Mouse (Mus musculus): ENCODE measurements around the gene Mmp20. TPM values are rescaled to one million over a fixed set of nuclear protein-coding genes. Genes with fewer than 3 reads are reported as not detected.

Gene Mmp20
- polyA plus RNA-seq, 1 experiment from 2014 or later = not detected

DNA sequence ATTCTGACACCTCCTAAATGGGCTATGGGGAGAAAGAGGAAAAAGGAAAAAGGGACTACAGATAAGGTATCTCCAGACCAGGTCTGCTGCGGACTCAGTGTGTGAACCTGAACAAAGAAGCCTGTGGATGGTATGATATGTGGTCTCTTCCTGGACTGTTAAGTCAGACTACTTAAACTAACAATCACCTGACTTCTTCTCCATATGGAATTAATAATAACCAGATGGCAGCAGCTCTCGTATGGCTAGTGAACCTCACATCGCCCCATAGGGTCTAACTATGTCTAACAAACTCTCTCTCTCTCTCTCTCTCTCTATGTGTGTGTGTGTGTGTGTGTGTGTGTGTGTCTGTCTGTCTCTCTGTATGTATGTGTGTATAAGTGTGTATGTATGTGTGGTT is 65.9 kb downstream of the Mmp20 start:
- H3K9ac ChIP-seq (ENCODE audit: low read length) = no peak overlapping the region
- no peaks in the 10 kb centered on the region for H3K4me1 ChIP-seq (ENCODE audit: control insufficient read depth in 2 of 2, insufficient read depth in 2 of 2, low read length in 2 of 2)
- no peak overlapping the region for H3K4me2 ChIP-seq (ENCODE audit: low read length)
- no peaks in the 10 kb centered on the region for H3K9me3 ChIP-seq (ENCODE audit: control insufficient read depth, low read length)
- H3K4me3 ChIP-seq (ENCODE audit: control insufficient read depth in 1 of 2, insufficient read depth in 1 of 2, low read depth in 1 of 2, low read length in 2 of 2) = no peak overlapping the region
- no peaks in the 10 kb centered on the region for H3K36me3 ChIP-seq (ENCODE audit: control insufficient read depth, insufficient read depth, low read length)
- 65% methylated on average over 3 of the region's 3 CpGs for WGBS
- no peak for ATAC-seq (ENCODE audit: insufficient number of reproducible peaks, insufficient read depth, low FRiP score, low read depth)
- no peaks in the 10 kb centered on the region for H3K27me3 ChIP-seq (ENCODE audit: control insufficient read depth, insufficient read depth, low read length)
- no peak overlapping the region for H3K27ac ChIP-seq (replicated peaks in 1 of 2; ENCODE audit: control insufficient read depth in 1 of 2, insufficient read depth in 1 of 2, low read depth in 2 of 2, low read length in 2 of 2)

DNA sequence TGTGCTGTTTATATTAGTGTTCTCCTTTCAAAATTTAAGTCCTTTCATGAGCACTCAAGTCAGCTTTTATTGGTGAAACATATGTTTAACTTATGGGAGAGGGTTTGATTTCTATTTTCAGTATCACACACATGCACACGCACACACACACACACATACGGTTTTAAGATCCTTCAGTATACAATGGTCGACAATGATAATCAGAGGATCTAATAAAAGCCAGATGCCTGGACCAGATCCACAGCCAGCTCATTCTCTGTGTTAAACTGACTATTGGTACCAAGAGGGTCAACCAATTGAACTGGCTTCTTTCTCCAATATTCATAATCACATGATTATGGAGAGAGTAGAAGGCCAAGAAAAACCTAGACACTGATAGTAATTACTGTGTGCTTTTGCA is 67.6 kb downstream of the Mmp20 start:
- no peak overlapping the region for H3K4me3 ChIP-seq (ENCODE audit: control insufficient read depth in 1 of 2, insufficient read depth in 1 of 2, low read depth in 1 of 2, low read length in 2 of 2)
- H3K4me1 ChIP-seq (ENCODE audit: control insufficient read depth in 2 of 2, insufficient read depth in 2 of 2, low read length in 2 of 2) = no peaks in the 10 kb centered on the region
- H3K36me3 ChIP-seq (ENCODE audit: control insufficient read depth, insufficient read depth, low read length) = no peaks in the 10 kb centered on the region
- H3K9me3 ChIP-seq (ENCODE audit: control insufficient read depth, low read length) = no peaks in the 10 kb centered on the region
- H3K4me2 ChIP-seq (ENCODE audit: low read length) = no peak overlapping the region
- no peak overlapping the region for H3K9ac ChIP-seq (ENCODE audit: low read length)
- H3K27ac ChIP-seq (replicated peaks in 1 of 2; ENCODE audit: control insufficient read depth in 1 of 2, insufficient read depth in 1 of 2, low read depth in 2 of 2, low read length in 2 of 2) = no peak overlapping the region
- WGBS = 85% methylated on average over 3 of the region's 3 CpGs
- no peaks in the 10 kb centered on the region for H3K27me3 ChIP-seq (ENCODE audit: control insufficient read depth, insufficient read depth, low read length)
- no peak for ATAC-seq (ENCODE audit: insufficient number of reproducible peaks, insufficient read depth, low FRiP score, low read depth)

DNA sequence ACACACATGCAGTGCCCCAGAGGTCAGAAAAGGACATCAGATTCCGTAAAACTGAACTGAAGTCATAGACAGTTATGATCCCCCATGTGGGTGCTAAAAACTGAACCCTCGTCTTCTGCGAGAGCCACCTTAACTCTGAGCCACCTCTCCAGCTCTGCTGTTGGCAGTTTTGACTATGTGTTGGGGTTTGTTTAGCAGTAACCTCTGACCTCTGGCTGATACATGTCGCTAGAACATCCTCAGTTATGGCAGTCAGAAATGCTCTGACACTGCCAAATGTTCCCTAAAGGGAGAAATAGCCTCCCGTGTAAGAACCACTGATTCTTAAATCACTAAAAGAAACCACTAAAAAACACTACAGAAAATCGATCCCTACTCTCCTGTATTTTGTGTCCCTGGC is 80.7 kb downstream of the Mmp20 start:
- H3K27me3 ChIP-seq (ENCODE audit: control insufficient read depth, insufficient read depth, low read length) = no peaks in the 10 kb centered on the region
- H3K36me3 ChIP-seq (ENCODE audit: control insufficient read depth, insufficient read depth, low read length) = no peaks in the 10 kb centered on the region
- no peak overlapping the region for H3K4me3 ChIP-seq (ENCODE audit: control insufficient read depth in 1 of 2, insufficient read depth in 1 of 2, low read depth in 1 of 2, low read length in 2 of 2)
- H3K27ac ChIP-seq (replicated peaks in 1 of 2; ENCODE audit: control insufficient read depth in 1 of 2, insufficient read depth in 1 of 2, low read depth in 2 of 2, low read length in 2 of 2) = no peak overlapping the region
- 73% methylated on average over 6 of the region's 6 CpGs for WGBS
- no peak overlapping the region for H3K9ac ChIP-seq (ENCODE audit: low read length)
- no peaks in the 10 kb centered on the region for H3K4me1 ChIP-seq (ENCODE audit: control insufficient read depth in 2 of 2, insufficient read depth in 2 of 2, low read length in 2 of 2)
- H3K9me3 ChIP-seq (ENCODE audit: control insufficient read depth, low read length) = no peaks in the 10 kb centered on the region
- no peak overlapping the region for H3K4me2 ChIP-seq (ENCODE audit: low read length)
- ATAC-seq (ENCODE audit: insufficient number of reproducible peaks, insufficient read depth, low FRiP score, low read depth) = no peak

GRCm38 (mm10) chr9:7711196-7711595 is 83.2 kb downstream of the Mmp20 start:
- Histone ChIP-seq H3K4me2 (ENCODE audit: low read length) (no peak overlapping the region), H3K9ac (ENCODE audit: low read length) (no peak overlapping the region), H3K4me1 (ENCODE audit: control insufficient read depth in 2 of 2, insufficient read depth in 2 of 2, low read length in 2 of 2) (no peaks in the 10 kb centered on the region), H3K4me3 (ENCODE audit: control insufficient read depth in 1 of 2, insufficient read depth in 1 of 2, low read depth in 1 of 2, low read length in 2 of 2) (no peak overlapping the region), H3K27ac (replicated peaks in 1 of 2; ENCODE audit: control insufficient read depth in 1 of 2, insufficient read depth in 1 of 2, low read depth in 2 of 2, low read length in 2 of 2) (no peak overlapping the region), H3K9me3 (ENCODE audit: control insufficient read depth, low read length) (no peaks in the 10 kb centered on the region), H3K27me3 (ENCODE audit: control insufficient read depth, insufficient read depth, low read length) (no peaks in the 10 kb centered on the region), H3K36me3 (ENCODE audit: control insufficient read depth, insufficient read depth, low read length) (no peaks in the 10 kb centered on the region)
- no peak for ATAC-seq (ENCODE audit: insufficient number of reproducible peaks, insufficient read depth, low FRiP score, low read depth)
- 71% methylated on average over 4 of the region's 4 CpGs for WGBS

GRCm38 (mm10) chr9:7714062-7714907 is 86.3 kb downstream of the Mmp20 start:
- WGBS = 35% methylated on average over 4 of the region's 4 CpGs
- no peaks in the 10 kb centered on the region for H3K36me3 ChIP-seq (ENCODE audit: control insufficient read depth, insufficient read depth, low read length)
- no peak overlapping the region for H3K27ac ChIP-seq (replicated peaks in 1 of 2; ENCODE audit: control insufficient read depth in 1 of 2, insufficient read depth in 1 of 2, low read depth in 2 of 2, low read length in 2 of 2)
- H3K4me3 ChIP-seq (ENCODE audit: control insufficient read depth in 1 of 2, insufficient read depth in 1 of 2, low read depth in 1 of 2, low read length in 2 of 2) = no peak overlapping the region
- no peak overlapping the region for H3K4me2 ChIP-seq (ENCODE audit: low read length)
- no peaks in the 10 kb centered on the region for H3K9me3 ChIP-seq (ENCODE audit: control insufficient read depth, low read length)
- no peak for ATAC-seq (ENCODE audit: insufficient number of reproducible peaks, insufficient read depth, low FRiP score, low read depth)
- H3K4me1 ChIP-seq (ENCODE audit: control insufficient read depth in 2 of 2, insufficient read depth in 2 of 2, low read length in 2 of 2) = no peaks in the 10 kb centered on the region
- H3K27me3 ChIP-seq (ENCODE audit: control insufficient read depth, insufficient read depth, low read length) = no peaks in the 10 kb centered on the region
- H3K9ac ChIP-seq (ENCODE audit: low read length) = no peak overlapping the region

DNA sequence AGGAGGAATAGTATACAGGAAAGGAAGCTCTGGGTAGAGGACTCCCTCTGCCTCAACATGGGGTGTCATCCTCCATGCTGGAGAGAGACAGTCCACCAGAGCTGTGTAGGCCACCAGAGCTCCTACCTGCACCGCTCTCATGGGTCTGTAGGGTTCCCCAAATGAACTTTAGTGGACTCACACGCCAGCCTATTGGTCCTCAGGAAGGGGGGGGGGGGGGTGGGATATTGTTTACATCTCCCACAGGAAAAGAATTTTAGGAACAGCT is 86.8 kb downstream of the Mmp20 start:
- Histone ChIP-seq H3K4me1 (ENCODE audit: control insufficient read depth in 2 of 2, insufficient read depth in 2 of 2, low read length in 2 of 2) (no peaks in the 10 kb centered on the region), H3K4me3 (ENCODE audit: control insufficient read depth in 1 of 2, insufficient read depth in 1 of 2, low read depth in 1 of 2, low read length in 2 of 2) (no peak overlapping the region), H3K4me2 (ENCODE audit: low read length) (no peak overlapping the region), H3K36me3 (ENCODE audit: control insufficient read depth, insufficient read depth, low read length) (no peaks in the 10 kb centered on the region), H3K9ac (ENCODE audit: low read length) (no peak overlapping the region), H3K27me3 (ENCODE audit: control insufficient read depth, insufficient read depth, low read length) (no peaks in the 10 kb centered on the region), H3K9me3 (ENCODE audit: control insufficient read depth, low read length) (no peaks in the 10 kb centered on the region), H3K27ac (replicated peaks in 1 of 2; ENCODE audit: control insufficient read depth in 1 of 2, insufficient read depth in 1 of 2, low read depth in 2 of 2, low read length in 2 of 2) (no peak overlapping the region)
- ATAC-seq (ENCODE audit: insufficient number of reproducible peaks, insufficient read depth, low FRiP score, low read depth) = no peak
- WGBS = 75% methylated on average over 2 of the region's 2 CpGs

GRCm38 (mm10) chr9:7721543-7721942 is 93.5 kb downstream of the Mmp20 start:
- no peaks in the 10 kb centered on the region for H3K27me3 ChIP-seq (ENCODE audit: control insufficient read depth, insufficient read depth, low read length)
- 71% methylated on average over 1 of the region's 1 CpGs for WGBS
- H3K4me2 ChIP-seq (ENCODE audit: low read length) = no peak overlapping the region
- H3K27ac ChIP-seq (replicated peaks in 1 of 2; ENCODE audit: control insufficient read depth in 1 of 2, insufficient read depth in 1 of 2, low read depth in 2 of 2, low read length in 2 of 2) = no peak overlapping the region
- no peaks in the 10 kb centered on the region for H3K36me3 ChIP-seq (ENCODE audit: control insufficient read depth, insufficient read depth, low read length)
- no peaks in the 10 kb centered on the region for H3K9me3 ChIP-seq (ENCODE audit: control insufficient read depth, low read length)
- no peak overlapping the region for H3K9ac ChIP-seq (ENCODE audit: low read length)
- no peak overlapping the region for H3K4me3 ChIP-seq (ENCODE audit: control insufficient read depth in 1 of 2, insufficient read depth in 1 of 2, low read depth in 1 of 2, low read length in 2 of 2)
- ATAC-seq (ENCODE audit: insufficient number of reproducible peaks, insufficient read depth, low FRiP score, low read depth) = no peak
- H3K4me1 ChIP-seq (ENCODE audit: control insufficient read depth in 2 of 2, insufficient read depth in 2 of 2, low read length in 2 of 2) = no peaks in the 10 kb centered on the region
